Mouse (Mus musculus) forebrain, embryonic 10.5 days (tissue): Measurements from ENCODE around the gene Zscan2. TPM values are rescaled to one million over a fixed set of nuclear protein-coding genes. Genes with fewer than 3 reads are reported as not detected.

Source experiments
- DNase-seq: peaks from one replicate; pipeline ENCODE4 v3.0.0-alpha.2; 2017; ENCODE audit warnings: low spot score; ENCODE audit errors: extremely low spot score
- H3K27ac ChIP-seq: fragments of 300-500 bp; sonication (generic); 2 replicates; pipeline ENCODE4 v1.5.1; 2016; ENCODE audit warnings: mild to moderate bottlenecking
- H3K27me3 ChIP-seq: fragments of 300-500 bp; sonication (generic); 2 replicates; pipeline ENCODE4 v1.6.1; 2016; ENCODE audit warnings: mild to moderate bottlenecking; ENCODE audit not compliant: poor library complexity, severe bottlenecking
- H3K36me3 ChIP-seq: fragments of 300-500 bp; sonication (generic); replicated peaks from 2 replicates; pipeline ENCODE4 v1.6.1; 2016; ENCODE audit warnings: mild to moderate bottlenecking, moderate library complexity
- H3K4me1 ChIP-seq: fragments of 300-500 bp; sonication (generic); 2 replicates; pipeline ENCODE4 v1.6.1; 2016
- H3K4me3 ChIP-seq: fragments of 300-500 bp; sonication (generic); 2 replicates; pipeline ENCODE4 v1.5.1; 2016; ENCODE audit warnings: mild to moderate bottlenecking, moderate library complexity
- H3K9me3 ChIP-seq: fragments of 300-500 bp; sonication (generic); 2 replicates; pipeline ENCODE4 v1.6.1; 2016; ENCODE audit warnings: mild to moderate bottlenecking, moderate library complexity
- WGBS: fragments of 180-500 bp; shearing (Covaris S2); methylation state at CpG from one replicate; pipeline ENCODE4 v1.1.7; 2016; 5-methylcytosine and 5-hydroxymethylcytosine counted together
- polyA plus RNA-seq: library from polyadenylated mRNA; unstranded; fragments of >200 nt; fragmentation: Nextera tagmentation; extraction: Ambion mirVana; gene quantifications from 2 replicates; pipeline ENCODE4 v1.2.1, GENCODE M21; 2016

Gene Zscan2
- polyA plus RNA-seq, 1 experiment from 2014 or later, result 1.3 TPM

DNA sequence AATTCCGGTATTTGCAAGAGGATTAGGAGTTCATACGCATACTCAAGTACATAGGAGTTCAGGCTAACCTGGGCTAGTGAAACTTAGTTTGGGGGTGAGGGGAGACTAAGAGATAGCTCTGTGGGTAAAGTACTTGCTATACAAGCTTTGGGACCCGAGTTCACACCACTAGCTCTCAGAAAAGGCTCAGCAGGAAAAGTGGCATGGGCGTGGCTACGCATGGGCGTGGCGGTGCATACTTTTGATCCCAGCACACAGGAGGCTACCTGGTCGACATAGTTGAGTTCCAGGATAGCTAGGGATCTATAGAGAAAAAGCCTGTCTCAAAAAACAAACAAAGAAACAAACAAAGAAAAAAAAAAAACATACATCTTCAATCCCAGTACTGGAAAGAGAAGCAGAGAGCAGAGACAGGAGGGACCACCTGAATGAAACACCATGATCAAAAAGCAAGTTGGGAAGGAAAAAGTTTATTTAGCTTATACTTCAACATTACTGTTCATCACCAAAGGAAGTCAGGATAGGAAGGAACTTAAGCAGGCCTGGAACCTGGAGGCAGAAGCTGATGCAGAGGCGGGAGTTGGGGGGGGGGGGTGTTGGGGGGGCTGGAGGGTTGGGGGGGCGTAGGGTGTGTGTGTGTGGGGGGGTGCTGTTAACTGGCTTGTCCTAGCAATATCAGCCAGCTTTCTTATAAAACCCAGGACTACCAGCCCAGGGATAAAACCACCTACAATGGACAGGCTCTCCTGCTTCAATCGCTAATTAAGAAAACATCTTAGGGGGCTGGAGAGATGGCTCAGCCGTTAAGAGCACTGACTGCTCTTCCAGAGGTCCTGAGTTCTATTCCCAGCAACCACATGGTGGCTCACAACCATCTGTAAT, 26.8 kb upstream of the Zscan2 start:
- DNase-seq, result no peak
- no peak overlapping the region for H3K4me3 ChIP-seq
- WGBS, result 40% methylated on average over 12 of the region's 12 CpGs
- peaks cover 6% of the 10 kb centered on the region; the same call in 1 of the 2 replicates for H3K27me3 ChIP-seq
- no peaks in the 10 kb centered on the region for H3K36me3 ChIP-seq
- no peaks in the 10 kb centered on the region for H3K9me3 ChIP-seq
- no peak overlapping the region for H3K27ac ChIP-seq
- peaks cover 19% of the 10 kb centered on the region for H3K4me1 ChIP-seq

DNA sequence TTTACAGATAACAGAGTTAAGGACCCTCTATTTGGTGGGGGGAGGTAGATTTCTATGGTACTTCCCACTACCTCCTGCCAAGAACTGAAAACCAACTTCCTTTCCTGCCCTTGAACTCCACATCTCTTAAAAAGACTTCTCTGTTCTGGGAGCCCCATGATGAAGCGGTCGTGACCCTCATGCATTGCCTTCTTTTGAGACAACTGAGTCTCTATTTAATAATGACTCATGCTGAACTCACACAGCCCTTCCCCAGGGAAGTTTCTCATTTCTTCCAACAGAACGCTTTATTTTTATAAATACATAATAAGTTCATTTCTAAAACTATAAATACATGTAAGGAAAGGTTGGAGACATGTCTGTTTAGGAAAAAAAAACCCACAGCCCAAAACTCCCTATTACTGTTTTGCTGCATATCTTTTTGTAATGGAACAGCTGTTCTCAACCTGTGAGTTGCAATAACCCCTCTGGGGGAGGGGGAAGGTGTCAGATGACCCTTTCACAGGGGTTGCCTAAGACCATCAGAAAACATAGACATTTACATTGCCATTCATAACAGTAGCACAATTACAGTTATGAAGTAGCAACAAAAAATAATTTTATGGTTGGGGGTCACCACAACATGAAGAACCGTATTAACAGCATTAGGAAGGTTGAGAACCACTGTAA, 24.6 kb upstream of the Zscan2 start:
- H3K4me1 ChIP-seq, result peaks cover 19% of the 10 kb centered on the region
- WGBS, result 83% methylated on average over 4 of the region's 4 CpGs
- H3K27me3 ChIP-seq, result peaks cover 6% of the 10 kb centered on the region; the same call in 1 of the 2 replicates
- DNase-seq, result no peak
- no peak overlapping the region for H3K27ac ChIP-seq
- no peaks in the 10 kb centered on the region for H3K9me3 ChIP-seq
- H3K4me3 ChIP-seq, result no peak overlapping the region
- no peaks in the 10 kb centered on the region for H3K36me3 ChIP-seq

DNA sequence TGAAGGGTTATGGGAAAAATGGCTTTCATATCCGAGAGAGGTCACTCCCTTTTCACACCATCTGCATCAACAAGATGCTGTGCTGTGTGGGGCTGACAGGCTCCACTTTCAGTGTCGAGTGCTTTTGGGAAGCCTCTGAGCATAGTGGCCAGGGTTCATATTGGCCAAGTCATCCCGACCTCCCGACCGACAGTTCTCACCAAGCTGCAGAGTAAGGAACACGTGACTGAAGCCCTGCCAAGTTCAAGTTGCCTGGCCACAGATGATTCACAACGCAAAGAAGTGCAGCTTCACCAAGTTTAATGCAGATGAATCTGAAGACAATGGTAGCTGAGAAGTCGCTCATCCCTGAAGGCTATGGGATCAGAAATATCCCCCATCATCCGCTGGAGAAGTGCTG, 23.0 kb upstream of the Zscan2 start:
- no peaks in the 10 kb centered on the region for H3K36me3 ChIP-seq
- peaks cover 15% of the 10 kb centered on the region for H3K4me1 ChIP-seq
- no peaks in the 10 kb centered on the region for H3K9me3 ChIP-seq
- H3K4me3 ChIP-seq, result no peak overlapping the region
- peaks cover 6% of the 10 kb centered on the region; the same call in 1 of the 2 replicates for H3K27me3 ChIP-seq
- no peak for DNase-seq
- H3K27ac ChIP-seq, result no peak overlapping the region
- WGBS, result 61% methylated on average over 9 of the region's 9 CpGs

DNA sequence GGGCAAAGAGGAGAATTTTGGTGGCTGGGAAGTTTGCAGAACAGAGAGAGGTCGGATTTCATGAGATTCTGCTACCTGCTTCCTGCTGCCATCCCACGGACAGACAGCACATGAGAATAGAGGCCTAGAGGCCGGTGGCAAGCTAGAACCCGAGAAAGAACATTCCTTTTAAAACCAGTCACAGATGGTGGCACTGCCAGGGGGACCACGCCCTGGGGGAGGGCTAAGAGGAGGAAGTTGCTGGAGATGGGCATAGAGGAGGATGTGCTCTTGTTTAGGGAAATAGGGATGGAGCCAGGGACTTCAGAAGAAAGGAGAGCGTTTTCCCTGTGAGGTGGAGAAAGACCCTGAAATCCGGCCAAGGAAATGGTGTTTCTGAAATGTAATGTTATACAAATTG, 22.5 kb upstream of the Zscan2 start:
- no peak for DNase-seq

DNA sequence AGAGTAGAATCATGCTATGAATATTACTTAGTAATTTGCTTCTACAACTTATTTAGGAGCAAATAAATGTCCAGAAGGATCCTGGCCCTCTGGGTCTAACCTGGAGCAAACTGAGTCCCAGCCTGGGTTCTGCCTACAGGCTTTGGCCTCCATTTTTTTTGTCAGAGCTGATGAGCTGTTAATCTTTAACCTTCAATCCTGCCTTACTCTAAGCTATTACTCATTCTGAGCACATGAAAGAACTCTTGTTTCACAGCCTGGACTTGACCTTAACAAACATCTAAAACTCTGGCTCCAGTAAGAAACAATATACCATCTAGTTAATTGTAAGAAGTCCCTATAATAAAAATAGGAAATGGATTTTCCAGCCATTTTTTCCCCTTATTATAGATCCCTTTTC, 21.0 kb upstream of the Zscan2 start:
- Histone ChIP-seq H3K27me3 (peaks cover 6% of the 10 kb centered on the region; the same call in 1 of the 2 replicates), H3K4me1 (peaks cover 7% of the 10 kb centered on the region; the same call in 1 of the 2 replicates), H3K36me3 (no peaks in the 10 kb centered on the region), H3K27ac (no peak overlapping the region), H3K4me3 (no peak overlapping the region), H3K9me3 (no peaks in the 10 kb centered on the region)
- DNase-seq, result no peak

More for the DNA sequence above, 22.5 kb upstream of the Zscan2 start:
- 37% methylated on average over 7 of the region's 7 CpGs for WGBS
- H3K27me3 ChIP-seq, result peaks cover 6% of the 10 kb centered on the region; the same call in 1 of the 2 replicates
- no peak overlapping the region for H3K4me3 ChIP-seq
- H3K9me3 ChIP-seq, result no peaks in the 10 kb centered on the region
- H3K4me1 ChIP-seq, result peaks cover 11% of the 10 kb centered on the region
- H3K36me3 ChIP-seq, result no peaks in the 10 kb centered on the region
- no peak overlapping the region for H3K27ac ChIP-seq

DNA sequence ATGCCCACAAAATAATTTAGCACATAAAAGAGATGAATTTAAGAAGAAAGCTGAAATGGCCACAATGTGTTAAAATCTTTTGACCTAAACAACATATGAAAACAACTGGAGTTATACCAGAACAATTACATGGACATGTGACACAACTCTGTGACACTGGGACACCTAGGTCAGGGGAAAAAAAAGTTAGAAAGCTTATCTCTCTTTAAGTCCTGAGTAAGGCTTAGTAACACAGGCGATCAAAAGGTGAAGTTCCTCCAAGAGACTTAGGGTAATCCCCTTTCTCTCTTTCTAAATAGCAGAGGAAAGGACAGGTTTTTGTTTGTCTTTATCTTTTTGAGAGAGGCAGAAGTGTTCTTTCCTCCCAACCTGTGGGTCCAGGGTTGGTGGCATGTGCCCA, 20.5 kb upstream of the Zscan2 start:
- no peaks in the 10 kb centered on the region for H3K9me3 ChIP-seq
- H3K4me1 ChIP-seq, result peaks cover 7% of the 10 kb centered on the region; the same call in 1 of the 2 replicates
- H3K4me3 ChIP-seq, result no peak overlapping the region
- H3K36me3 ChIP-seq, result no peaks in the 10 kb centered on the region
- no peak for DNase-seq
- H3K27ac ChIP-seq, result no peak overlapping the region
- WGBS, result 33% methylated on average over 1 of the region's 1 CpGs
- peaks cover 6% of the 10 kb centered on the region; the same call in 1 of the 2 replicates for H3K27me3 ChIP-seq

DNA sequence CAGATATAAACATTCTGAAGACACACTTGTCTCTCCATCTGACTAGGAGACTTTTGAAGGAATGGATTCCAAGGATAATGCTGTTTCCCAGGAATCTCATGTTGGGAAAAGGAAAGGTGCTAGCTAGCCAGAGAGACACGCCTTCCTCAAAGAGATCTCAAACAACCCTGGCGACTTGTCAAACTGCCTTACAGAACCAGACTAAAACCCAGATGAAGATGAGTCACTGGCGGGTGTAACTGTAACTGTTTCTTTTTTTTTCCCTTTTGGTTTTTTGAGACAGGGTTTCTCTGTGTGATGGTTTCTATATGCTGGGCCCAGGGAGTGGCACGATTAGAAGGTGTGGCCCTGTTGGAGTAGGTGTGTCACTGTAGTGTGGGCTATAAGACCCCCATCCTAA, 19.8 kb upstream of the Zscan2 start:
- H3K9me3 ChIP-seq, result no peaks in the 10 kb centered on the region
- WGBS, result 82% methylated on average over 4 of the region's 4 CpGs
- no peak overlapping the region for H3K4me3 ChIP-seq
- H3K27ac ChIP-seq, result no peak overlapping the region
- H3K4me1 ChIP-seq, result peaks cover under 1% of the 10 kb centered on the region; the same call in 1 of the 2 replicates
- H3K36me3 ChIP-seq, result no peaks in the 10 kb centered on the region
- peaks cover 6% of the 10 kb centered on the region; the same call in 1 of the 2 replicates for H3K27me3 ChIP-seq
- DNase-seq, result no peak

DNA sequence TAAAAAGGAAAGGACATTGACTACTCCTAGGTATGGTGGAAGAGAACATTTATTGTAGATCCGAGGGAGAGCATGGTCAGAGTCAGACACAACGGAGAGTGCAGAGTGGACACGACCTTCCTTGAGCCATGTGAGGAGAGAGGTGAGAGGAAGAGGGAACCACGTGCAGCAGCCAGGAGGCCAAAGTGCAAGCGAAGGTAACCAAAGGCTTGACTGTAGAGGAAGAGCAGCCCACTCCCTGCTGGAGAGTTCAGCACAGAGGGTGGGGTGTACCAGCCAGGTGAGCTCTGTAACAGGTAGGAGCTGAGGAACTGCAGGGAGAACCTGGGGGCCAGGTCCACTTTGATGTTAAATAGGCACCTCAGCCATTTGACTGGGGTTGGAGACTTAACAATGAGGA, 18.6 kb upstream of the Zscan2 start:
- Histone ChIP-seq H3K27ac (no peak overlapping the region), H3K27me3 (peaks cover 6% of the 10 kb centered on the region; the same call in 1 of the 2 replicates), H3K9me3 (no peaks in the 10 kb centered on the region), H3K36me3 (no peaks in the 10 kb centered on the region), H3K4me1 (no peaks in the 10 kb centered on the region), H3K4me3 (no peak overlapping the region)
- WGBS, result 79% methylated on average over 5 of the region's 5 CpGs
- no peak for DNase-seq

DNA sequence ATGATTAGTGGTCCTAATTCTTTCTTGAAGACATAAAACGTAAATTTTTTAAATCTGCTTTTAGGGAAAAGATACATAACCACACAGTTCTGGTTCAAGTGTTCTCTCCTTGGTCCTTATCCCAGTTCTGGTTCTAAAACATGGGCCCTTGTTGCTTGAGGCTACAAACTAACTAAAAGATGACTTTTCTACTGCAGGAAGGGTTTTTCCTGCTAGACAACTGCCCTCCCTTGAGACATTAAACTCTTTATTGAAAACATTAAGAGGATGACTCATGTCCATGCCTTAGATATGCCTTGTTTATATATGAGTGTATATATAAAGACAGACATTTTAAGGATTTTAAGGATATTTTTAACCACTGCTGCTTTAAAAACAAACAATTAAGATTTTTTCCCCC, 17.5 kb upstream of the Zscan2 start:
- DNase-seq, result no peak
- H3K9me3 ChIP-seq, result no peaks in the 10 kb centered on the region
- WGBS, result 91% methylated on average over 1 of the region's 1 CpGs
- H3K27ac ChIP-seq, result no peak overlapping the region
- no peaks in the 10 kb centered on the region for H3K4me1 ChIP-seq
- H3K27me3 ChIP-seq, result peaks cover 3% of the 10 kb centered on the region; the same call in 1 of the 2 replicates
- no peak overlapping the region for H3K4me3 ChIP-seq
- no peaks in the 10 kb centered on the region for H3K36me3 ChIP-seq

DNA sequence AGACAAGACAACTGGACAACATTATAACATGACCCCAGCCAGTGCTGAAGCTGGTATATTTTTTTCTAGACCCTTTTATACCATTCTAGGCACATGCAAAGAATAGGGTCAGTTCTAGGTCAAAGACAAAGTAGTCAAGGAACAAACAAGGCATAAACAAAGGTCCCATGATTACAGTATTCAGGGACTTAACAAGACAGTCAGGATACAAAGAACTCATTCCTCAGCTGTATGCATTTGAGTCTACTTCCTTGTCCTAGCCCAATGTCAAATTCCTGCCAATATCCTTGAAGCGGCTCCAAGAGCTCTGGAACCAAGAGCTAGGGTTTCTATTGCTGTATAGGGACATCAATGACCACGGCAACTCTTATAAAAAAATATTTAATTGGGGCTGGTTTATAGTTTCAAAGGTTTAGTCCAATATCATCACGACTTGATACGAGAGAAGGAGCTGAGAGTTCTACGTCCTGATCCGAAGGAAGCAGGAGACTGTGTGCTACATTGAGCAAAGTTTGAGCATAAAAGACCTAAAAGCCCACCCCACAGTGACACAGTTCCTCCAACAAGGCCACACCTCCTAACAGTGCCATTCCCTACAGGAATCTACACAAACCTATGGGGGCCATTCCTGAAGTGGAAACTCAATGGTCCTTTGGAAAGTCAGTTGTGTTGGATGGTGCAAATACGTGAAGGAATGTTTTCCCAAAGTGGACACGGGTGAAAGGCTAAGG, 16.6 kb upstream of the Zscan2 start:
- H3K4me3 ChIP-seq, result no peak overlapping the region
- no peaks in the 10 kb centered on the region for H3K9me3 ChIP-seq

DNA sequence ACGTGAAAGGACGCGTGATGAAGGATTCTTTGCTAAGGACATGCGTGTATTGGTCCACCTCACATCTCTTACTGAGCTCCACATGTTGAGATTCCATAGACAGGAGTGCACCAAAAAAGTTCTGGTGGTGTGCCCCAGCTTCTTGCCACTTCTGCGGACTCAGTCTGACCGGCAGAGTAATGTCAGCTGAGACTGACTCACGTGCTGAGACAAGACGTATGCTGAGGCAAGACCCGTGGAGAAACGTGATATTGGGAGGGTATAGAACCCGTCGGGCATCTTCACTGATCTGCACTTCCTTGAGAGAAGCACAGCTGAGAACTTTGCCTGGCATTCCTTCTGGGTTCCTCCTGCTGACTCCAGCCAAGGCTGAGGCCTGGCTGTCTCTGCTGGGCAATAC, 16.0 kb upstream of the Zscan2 start:
- 94% methylated on average over 12 of the region's 12 CpGs for WGBS
- Histone ChIP-seq H3K4me3 (no peak overlapping the region), H3K4me1 (no peaks in the 10 kb centered on the region), H3K27me3 (no peaks in the 10 kb centered on the region), H3K27ac (no peak overlapping the region), H3K9me3 (no peaks in the 10 kb centered on the region), H3K36me3 (no peaks in the 10 kb centered on the region)
- no peak for DNase-seq

More for the DNA sequence above, 16.6 kb upstream of the Zscan2 start:
- Histone ChIP-seq H3K4me1 (no peaks in the 10 kb centered on the region), H3K27me3 (no peaks in the 10 kb centered on the region), H3K27ac (no peak overlapping the region), H3K36me3 (no peaks in the 10 kb centered on the region)
- no peak for DNase-seq
- 92% methylated on average over 8 of the region's 8 CpGs for WGBS

DNA sequence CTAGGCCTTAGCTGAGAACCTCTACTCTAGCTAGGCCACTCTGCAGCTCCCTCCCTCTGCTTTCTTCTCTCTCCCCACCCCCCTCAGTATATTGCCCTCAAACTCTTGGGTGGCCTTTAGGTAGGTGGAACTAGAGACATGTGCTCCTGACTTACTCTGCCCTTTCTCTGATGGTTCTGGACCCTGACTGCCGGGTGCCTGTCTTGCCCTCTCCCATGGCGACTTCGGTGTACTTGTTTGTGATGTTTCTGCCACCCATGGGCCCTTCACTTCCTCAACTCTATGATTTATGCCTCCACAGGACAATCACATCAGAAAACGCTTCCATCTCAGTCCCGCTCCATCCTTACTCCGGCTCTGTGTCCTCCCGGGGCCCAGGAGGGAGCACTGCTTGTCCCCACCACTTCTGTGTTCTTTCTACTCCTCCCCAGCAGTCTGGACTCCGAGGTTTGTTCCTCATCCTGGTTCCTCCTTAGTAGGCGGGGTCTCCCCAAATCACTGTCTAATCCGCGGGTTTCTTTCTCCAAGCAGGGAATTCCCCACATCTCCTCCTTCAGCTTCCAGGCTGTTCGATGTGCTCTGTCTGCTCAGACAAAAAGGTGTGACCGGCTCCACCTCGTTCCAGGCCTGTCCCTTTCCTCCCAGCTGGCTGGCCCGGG, 15.0 kb upstream of the Zscan2 start:
- Histone ChIP-seq H3K27ac (no peak overlapping the region), H3K4me3 (no peak overlapping the region), H3K4me1 (no peaks in the 10 kb centered on the region), H3K27me3 (no peaks in the 10 kb centered on the region), H3K9me3 (no peaks in the 10 kb centered on the region), H3K36me3 (no peaks in the 10 kb centered on the region)
- 81% methylated on average over 15 of the region's 15 CpGs for WGBS
- no peak for DNase-seq
